Mouse (Mus musculus) 416B (cell line): ENCODE data around the gene Tat.
"Not testable (repeated sequence)": the region's sequence is repeated elsewhere in the genome, so short reads cannot be mapped to it uniquely, and the experiment has no call there.

Experiments used
- DNase-seq: peaks from one replicate; pipeline ENCODE4 v3.0.0; 2011; ENCODE audit warnings: low read depth

Tat gene

GRCm38 (mm10) chr8:109982386-109983105, 7.7 kb upstream of the Tat start:
- peak; percentile 6 for DNase-seq

- DNase-seq = no peak
Measured at GRCm38 (mm10) chr8:109983944-109984343, 6.3 kb upstream of the Tat start.

GRCm38 (mm10) chr8:109986384-109986783, 3.9 kb upstream of the Tat start:
- DNase-seq = no peak

- no peak for DNase-seq
Measured at GRCm38 (mm10) chr8:109987776-109988175, 2.5 kb upstream of the Tat start.

GRCm38 (mm10) chr8:109989151-109989550, 1.1 kb upstream of the Tat start:
- DNase-seq = no peak

DNA sequence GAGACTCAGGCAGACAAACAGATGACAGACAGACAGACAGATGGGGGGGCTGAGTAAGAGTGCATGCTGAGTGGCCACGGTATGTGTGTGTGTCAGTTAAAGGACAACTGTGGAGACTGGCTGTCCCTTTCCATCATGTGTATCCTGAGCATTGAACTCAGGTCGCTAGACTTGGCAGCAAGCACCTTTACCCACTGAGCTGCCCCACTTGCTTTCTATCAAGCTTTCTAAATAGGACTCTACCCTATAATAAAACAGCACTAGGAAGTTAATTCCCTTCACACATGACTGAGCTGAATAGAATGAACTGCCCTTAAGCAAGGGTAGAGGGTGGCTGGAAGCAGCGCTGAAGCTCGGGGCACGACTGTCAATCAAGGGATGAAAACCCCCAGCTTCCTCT, 1.9 kb downstream of the Tat start:
- no peak for DNase-seq

GRCm38 (mm10) chr8:109992951-109993350, 2.7 kb downstream of the Tat start:
- no peak for DNase-seq

GRCm38 (mm10) chr8:109997381-109997780, 7.1 kb downstream of the Tat start:
- no peak for DNase-seq

- DNase-seq = no peak
Measured at GRCm38 (mm10) chr8:109998066-109998465, 7.8 kb downstream of the Tat start.

DNA sequence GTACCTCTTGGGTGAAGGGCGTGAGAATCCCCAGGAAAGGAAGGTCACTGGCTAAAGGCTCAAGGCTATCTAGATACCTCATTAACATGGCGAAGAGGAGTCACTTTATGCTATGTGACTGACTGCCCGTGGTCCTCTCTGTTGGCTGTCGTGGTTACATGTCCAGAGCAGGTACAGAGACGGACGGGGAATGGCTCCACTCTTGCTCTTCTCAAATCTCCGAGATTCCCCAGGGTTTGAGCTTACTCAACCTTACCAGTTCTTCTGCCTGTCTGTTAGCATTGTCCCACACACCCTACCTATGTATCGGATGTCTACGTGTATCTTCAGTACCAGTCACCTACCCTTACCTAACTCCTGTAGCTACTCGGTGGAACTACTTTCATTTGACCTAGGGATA, 9.7 kb downstream of the Tat start:
- DNase-seq = no peak

DNA sequence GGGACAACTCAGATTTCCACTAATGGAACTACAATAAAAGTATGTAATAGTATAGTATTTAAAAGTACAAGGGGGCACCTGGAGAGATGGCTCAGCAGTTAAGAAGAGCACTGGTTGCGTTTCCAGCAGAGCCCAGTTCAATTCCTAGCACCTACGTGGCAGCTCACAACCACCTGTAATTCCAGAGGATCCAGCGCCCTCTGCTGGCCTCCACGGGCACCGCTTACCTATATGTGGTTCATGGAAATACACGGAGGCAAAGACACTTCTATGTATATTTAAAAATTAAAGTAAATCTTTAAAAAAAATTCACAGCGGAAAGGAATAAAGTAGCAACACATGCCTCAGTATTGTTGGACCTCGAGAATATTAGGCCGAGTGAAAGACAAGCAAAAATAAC, 12.7 kb downstream of the Tat start:
- DNase-seq = peak; percentile 67

DNA sequence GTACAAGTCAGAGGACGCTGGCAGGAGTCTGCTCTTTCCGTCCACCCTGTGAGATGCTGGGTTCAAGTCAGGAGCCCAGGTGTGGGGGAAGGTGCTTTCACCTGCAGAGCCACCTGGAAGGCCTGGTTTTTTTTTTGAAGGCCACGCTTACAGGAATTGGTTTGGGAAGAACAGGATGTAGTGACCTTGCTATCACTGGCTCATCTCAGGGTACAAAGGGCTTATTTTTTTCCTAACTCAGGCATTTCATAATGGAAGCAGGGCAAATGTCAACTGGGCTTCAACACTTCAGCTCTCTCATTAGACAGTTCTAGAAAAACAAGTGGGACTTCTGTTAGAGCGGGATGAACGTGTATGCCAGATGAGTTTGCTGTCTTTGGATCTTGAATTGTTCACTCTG, 14.1 kb downstream of the Tat start:
- no peak for DNase-seq

GRCm38 (mm10) chr8:110006312-110007023, 16.2 kb downstream of the Tat start:
- no peak for DNase-seq

GRCm38 (mm10) chr8:110008228-110008994, 18.2 kb downstream of the Tat start:
- no peak for DNase-seq

DNA sequence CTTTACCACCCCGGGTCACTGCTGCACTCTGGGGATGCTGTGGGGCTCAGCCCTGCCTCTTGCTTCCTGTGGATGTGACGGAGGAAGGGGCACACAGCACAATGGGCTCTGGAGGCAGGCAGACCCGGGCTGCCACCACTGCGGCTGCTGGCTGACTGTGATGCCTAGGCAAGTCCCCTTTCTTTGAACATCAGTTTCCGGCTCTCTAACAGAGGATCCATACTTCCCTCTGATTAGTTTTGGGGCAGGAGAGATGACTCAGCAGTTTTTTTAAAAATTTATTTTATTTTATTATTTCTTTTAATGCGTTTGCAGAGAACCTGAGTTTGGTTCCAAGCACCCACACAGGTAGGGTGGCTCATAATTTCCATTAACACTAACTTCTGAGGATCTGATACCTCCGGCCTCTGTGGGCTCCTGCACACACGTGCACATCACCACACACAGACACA, 18.8 kb downstream of the Tat start:
- no peak for DNase-seq

GRCm38 (mm10) chr8:110010868-110011267, 20.6 kb downstream of the Tat start:
- DNase-seq = peak; percentile 57

GRCm38 (mm10) chr8:110022081-110022480, 31.8 kb downstream of the Tat start:
- DNase-seq = no peak

GRCm38 (mm10) chr8:110022768-110023344, 32.6 kb downstream of the Tat start:
- DNase-seq = no peak

DNA sequence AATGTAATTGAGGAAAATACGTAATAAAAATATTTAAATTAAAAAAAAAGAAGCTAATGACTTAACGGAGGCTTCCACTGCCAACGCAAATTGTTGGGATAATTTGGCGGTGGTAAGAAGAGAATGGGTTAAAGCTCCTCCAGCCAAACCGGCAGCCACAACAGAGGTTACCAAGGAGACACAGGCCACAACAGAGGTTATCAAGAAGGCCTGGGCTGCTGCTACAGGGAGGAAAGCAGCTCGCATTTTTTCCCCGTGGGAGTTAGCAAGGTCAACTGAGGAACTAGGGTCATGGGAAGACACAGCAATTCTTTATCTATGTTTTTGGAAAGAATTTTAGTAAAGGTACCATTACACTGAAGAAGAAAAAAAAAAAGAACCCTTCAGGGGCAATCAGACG, 43.5 kb downstream of the Tat start:
- not testable (repeated sequence) for DNase-seq

- DNase-seq = no peak
Measured at GRCm38 (mm10) chr8:110034331-110034730, 44.1 kb downstream of the Tat start.

GRCm38 (mm10) chr8:110036156-110036555, 45.9 kb downstream of the Tat start:
- DNase-seq = no peak

GRCm38 (mm10) chr8:110039216-110039615, 49.0 kb downstream of the Tat start:
- no peak for DNase-seq
